Mouse (Mus musculus): ENCODE results near the gene Ift20.
"Not testable (repeated sequence)": the region's sequence is repeated elsewhere in the genome, so short reads cannot be mapped to it uniquely, and the experiment has no call there.

Ift20 gene

GRCm38 (mm10) chr11:78522481-78522997, 13.6 kb upstream of the Ift20 start:
- DNase-seq (ENCODE audit: low read depth), result no peak

GRCm38 (mm10) chr11:78523241-78523955, 12.8 kb upstream of the Ift20 start:
- DNase-seq (ENCODE audit: low read depth), result no peak

- DNase-seq (ENCODE audit: low read depth), result no peak
Observed at GRCm38 (mm10) chr11:78524838-78525237, 11.3 kb upstream of the Ift20 start.

- DNase-seq (ENCODE audit: low read depth), result no peak
Observed at GRCm38 (mm10) chr11:78528714-78529113, 7.4 kb upstream of the Ift20 start.

GRCm38 (mm10) chr11:78530001-78530400, 6.2 kb upstream of the Ift20 start:
- DNase-seq (ENCODE audit: low read depth), result no peak

GRCm38 (mm10) chr11:78531046-78531445, 5.1 kb upstream of the Ift20 start:
- DNase-seq (ENCODE audit: low read depth), result no peak

- not testable (repeated sequence) for DNase-seq (ENCODE audit: low read depth)
Observed at GRCm38 (mm10) chr11:78531515-78531914, 4.6 kb upstream of the Ift20 start.

GRCm38 (mm10) chr11:78534516-78534915, 1.6 kb upstream of the Ift20 start:
- no peak for DNase-seq (ENCODE audit: low read depth)

GRCm38 (mm10) chr11:78535376-78536079, 633 bp upstream of the Ift20 start:
- no peak for DNase-seq (ENCODE audit: low read depth)

GRCm38 (mm10) chr11:78536690-78537084, 526 bp downstream of the Ift20 start:
- no peak for DNase-seq (ENCODE audit: low read depth)

GRCm38 (mm10) chr11:78540358-78540757, 4.2 kb downstream of the Ift20 start:
- no peak for DNase-seq (ENCODE audit: low read depth)

- no peak for DNase-seq (ENCODE audit: low read depth)
Observed at GRCm38 (mm10) chr11:78544449-78545111, 8.4 kb downstream of the Ift20 start.

- DNase-seq (ENCODE audit: low read depth), result no peak
Observed at GRCm38 (mm10) chr11:78545181-78545580, 9.0 kb downstream of the Ift20 start.

GRCm38 (mm10) chr11:78547718-78548460, 11.7 kb downstream of the Ift20 start:
- no peak for DNase-seq (ENCODE audit: low read depth)

- no peak for DNase-seq (ENCODE audit: low read depth)
Observed at GRCm38 (mm10) chr11:78549491-78549987, 13.4 kb downstream of the Ift20 start.

GRCm38 (mm10) chr11:78550168-78551058, 14.3 kb downstream of the Ift20 start, which contains the start of gene Tmem97:
Gene Tmem97, minus strand, starts transcription at chr11:78550777.
- DNase-seq (ENCODE audit: low read depth), result peak; percentile 90

GRCm38 (mm10) chr11:78551059-78551398, 14.9 kb downstream of the Ift20 start:
- no peak for DNase-seq (ENCODE audit: low read depth)

GRCm38 (mm10) chr11:78555623-78556022, 19.5 kb downstream of the Ift20 start:
- DNase-seq (ENCODE audit: low read depth), result no peak

- no peak for DNase-seq (ENCODE audit: low read depth)
Observed at GRCm38 (mm10) chr11:78556070-78556469, 19.9 kb downstream of the Ift20 start.

GRCm38 (mm10) chr11:78557241-78557640, 21.1 kb downstream of the Ift20 start:
- no peak for DNase-seq (ENCODE audit: low read depth)

GRCm38 (mm10) chr11:78560447-78560846, 24.3 kb downstream of the Ift20 start:
- peak; percentile 66 for DNase-seq (ENCODE audit: low read depth)
